Mouse (Mus musculus) liver, adult 2 months (tissue): ENCODE measurements around the gene Tmsb10.

ENCODE experiments used
- CTCF ChIP-seq: fragments of 200-500 bp; IDR thresholded peaks from 2 replicates; pipeline ENCODE4 v1.5.1; 2011; ENCODE audit warnings: low read depth, low read length, control low read depth
- POLR2A ChIP-seq: fragments of 200-500 bp; IDR thresholded peaks from 2 replicates; pipeline ENCODE4 v1.6.1; 2011; ENCODE audit warnings: low read length, control low read depth; ENCODE audit not compliant: insufficient read depth; ENCODE audit errors: extremely low read depth

DNA sequence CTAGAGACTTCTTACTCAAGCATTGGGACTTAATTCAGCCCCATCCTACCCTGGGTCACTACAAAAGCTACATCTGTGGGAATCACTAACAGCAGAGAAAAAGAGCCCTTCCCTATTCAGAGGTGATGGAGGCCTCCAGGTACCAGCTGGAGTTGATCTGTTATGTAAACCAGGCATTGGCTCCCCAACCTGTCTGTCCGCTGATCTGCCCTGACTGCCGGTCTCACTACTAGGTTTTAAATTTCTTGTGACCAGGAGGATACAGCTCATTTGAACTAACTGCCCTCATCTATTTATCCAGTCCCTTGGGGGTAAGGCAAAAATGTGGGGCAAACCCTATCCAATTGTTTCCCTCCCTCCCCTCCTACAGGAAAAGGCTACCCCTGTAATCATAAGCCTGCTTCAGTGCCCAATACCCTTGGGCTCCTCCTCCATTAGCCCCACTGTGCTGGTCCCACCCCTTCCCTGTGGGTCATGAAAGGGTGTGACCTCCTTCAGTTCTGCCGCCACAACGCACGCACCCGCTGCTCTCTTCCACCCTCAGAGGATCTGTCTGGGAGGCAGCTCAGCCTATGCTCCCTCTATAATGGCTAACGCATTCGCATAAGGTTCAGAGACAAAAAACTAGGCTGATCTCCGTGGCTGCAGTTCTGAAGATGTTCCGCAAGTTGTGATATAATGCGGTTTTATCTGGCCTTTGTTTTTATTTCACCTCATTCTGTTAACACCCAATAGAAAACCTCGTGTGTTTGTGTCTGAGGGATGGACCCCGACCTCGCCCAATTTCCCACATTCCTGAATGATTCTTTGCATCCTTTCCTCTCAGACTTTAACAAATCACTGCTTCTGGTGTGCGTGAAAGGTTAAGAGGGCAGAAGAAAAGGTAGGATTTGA, 2.1 kb downstream of the Tmsb10 start:
- TF ChIP-seq CTCF, result no peak
- TF ChIP-seq POLR2A, result no peak
